Mouse (Mus musculus) testis, adult 2 months (tissue): ENCODE data around the gene Edem1. TPM values are rescaled to one million over a fixed set of nuclear protein-coding genes. Genes with fewer than 3 reads are reported as not detected.

Experiments used
- H3K27ac ChIP-seq: fragments of 200-500 bp; 2 replicates; pipeline ENCODE4 v1.5.1; 2012; ENCODE audit warnings: low read depth, low read length; ENCODE audit not compliant: control insufficient read depth, insufficient read depth
- H3K27me3 ChIP-seq: fragments of 200-500 bp; 2 replicates; pipeline ENCODE4 v1.6.1; 2012; ENCODE audit warnings: mild to moderate bottlenecking, low read length, moderate library complexity; ENCODE audit not compliant: control insufficient read depth, insufficient read depth
- H3K36me3 ChIP-seq: fragments of 200-500 bp; 2 replicates; pipeline ENCODE4 v1.6.1; 2012; ENCODE audit warnings: mild to moderate bottlenecking, low read length; ENCODE audit not compliant: control insufficient read depth, insufficient read depth
- H3K4me1 ChIP-seq: fragments of 200-500 bp; 2 replicates; pipeline ENCODE4 v1.6.1; 2012; ENCODE audit warnings: low read length; ENCODE audit not compliant: control insufficient read depth, insufficient read depth
- H3K4me3 ChIP-seq: fragments of 200-500 bp; 2 replicates; pipeline ENCODE4 v1.5.1; 2012; ENCODE audit warnings: low read depth, mild to moderate bottlenecking, low read length, moderate library complexity, mixed read lengths; ENCODE audit not compliant: control insufficient read depth
- CTCF ChIP-seq: fragments of 200-500 bp; IDR thresholded peaks from 2 replicates; pipeline ENCODE4 v1.5.1; 2012; ENCODE audit warnings: low read depth, mild to moderate bottlenecking, inconsistent platforms, low read length, moderate library complexity; ENCODE audit not compliant: control insufficient read depth, insufficient read depth, insufficient replicate concordance
- POLR2A ChIP-seq: fragments of 200-500 bp; IDR thresholded peaks from 2 replicates; pipeline ENCODE4 v1.6.1; 2012; ENCODE audit warnings: low read depth, mild to moderate bottlenecking, inconsistent platforms, low read length, moderate library complexity; ENCODE audit not compliant: control insufficient read depth
- polyA plus RNA-seq: library from polyadenylated mRNA; depleted of rRNA; stranded (reverse); fragments of >200 nt; gene quantifications from 2 replicates; pipeline ENCODE4 v1.2.3, GENCODE M21; 2012

Edem1 gene
- polyA plus RNA-seq, 1 experiment = 7.4 TPM

DNA sequence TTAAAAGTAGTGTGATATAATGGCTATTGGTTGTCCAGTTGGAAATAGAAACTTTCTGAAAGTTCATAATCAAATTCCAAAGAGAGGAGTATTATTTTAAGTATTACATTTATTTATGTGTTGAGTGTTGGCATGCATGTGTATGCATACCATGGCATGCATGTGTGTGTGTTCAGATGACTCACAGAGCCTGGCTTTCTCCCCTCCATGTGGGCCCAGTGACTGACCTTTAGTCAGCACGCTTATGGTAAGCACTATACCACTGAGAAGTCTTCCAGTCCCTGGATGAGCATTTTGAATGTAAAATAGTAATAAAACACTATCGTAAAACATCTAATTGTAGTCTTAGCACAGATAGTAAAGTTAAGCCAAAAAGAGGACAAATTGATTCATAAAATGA is 16.3 kb upstream of the Edem1 start:
- Histone ChIP-seq H3K4me3 (no peak overlapping the region), H3K4me1 (no peaks in the 10 kb centered on the region), H3K36me3 (no peaks in the 10 kb centered on the region), H3K27me3 (no peaks in the 10 kb centered on the region), H3K27ac (no peak overlapping the region)
- no peak for TF ChIP-seq CTCF
- no peak for TF ChIP-seq POLR2A

DNA sequence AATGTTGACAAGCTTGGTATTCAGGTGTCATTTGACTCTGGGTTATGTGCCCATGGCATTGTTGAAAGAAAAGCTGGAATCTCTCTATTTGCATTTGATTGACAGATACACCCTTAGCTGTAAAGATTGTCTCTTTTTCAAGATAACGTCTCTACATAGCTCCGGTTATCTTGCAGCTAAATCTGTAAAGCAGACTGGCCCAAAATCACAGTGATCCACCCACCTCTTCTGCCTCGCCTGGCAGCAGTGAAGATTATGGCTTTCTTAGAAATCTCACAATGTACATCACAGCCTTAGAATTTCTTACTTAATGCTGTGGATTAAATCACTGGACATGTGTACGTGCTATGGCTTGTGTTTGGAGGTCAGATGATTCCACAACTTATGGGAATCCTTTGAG is 10.9 kb upstream of the Edem1 start:
- H3K4me1 ChIP-seq = no peaks in the 10 kb centered on the region
- no peaks in the 10 kb centered on the region for H3K27me3 ChIP-seq
- no peaks in the 10 kb centered on the region for H3K36me3 ChIP-seq

GRCm38 (mm10) chr6:108824816-108825545 is 3.5 kb upstream of the Edem1 start:
- no peak for TF ChIP-seq POLR2A
- Histone ChIP-seq H3K36me3 (no peaks in the 10 kb centered on the region), H3K4me3 (no peak overlapping the region), H3K27ac (no peak overlapping the region), H3K27me3 (no peaks in the 10 kb centered on the region), H3K4me1 (peaks cover 8% of the 10 kb centered on the region)

More for the DNA sequence above, 10.9 kb upstream of the Edem1 start:
- Histone ChIP-seq H3K27ac (no peak overlapping the region), H3K4me3 (no peak overlapping the region)
- TF ChIP-seq CTCF (no peak), POLR2A (no peak)

DNA sequence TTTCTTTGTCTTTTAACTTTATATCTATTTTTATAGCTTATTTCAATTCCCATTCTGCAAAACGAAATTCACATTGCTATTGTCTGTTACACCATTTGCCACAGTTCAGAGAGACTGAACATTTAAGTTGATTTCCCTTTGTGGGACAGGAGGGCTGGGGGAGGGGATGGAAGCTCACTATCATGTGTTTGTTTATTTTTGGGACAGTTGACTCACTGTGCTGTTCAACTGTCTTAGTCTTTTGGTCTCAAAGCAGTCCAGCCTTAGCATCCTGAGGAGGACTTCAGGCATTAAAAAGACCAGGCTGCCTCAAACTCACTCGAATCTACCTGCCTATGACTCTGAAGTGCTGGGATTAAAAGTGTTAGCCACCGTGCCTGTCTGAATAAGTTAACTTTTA is 2.4 kb upstream of the Edem1 start:
- Histone ChIP-seq H3K4me1 (peaks cover 8% of the 10 kb centered on the region), H3K27ac (no peak overlapping the region), H3K4me3 (no peak overlapping the region; the same call in 1 of the 2 replicates), H3K36me3 (no peaks in the 10 kb centered on the region), H3K27me3 (no peaks in the 10 kb centered on the region)
- TF ChIP-seq POLR2A (no peak), CTCF (no peak)

- Histone ChIP-seq H3K27me3 (no peaks in the 10 kb centered on the region), H3K4me1 (peaks cover 8% of the 10 kb centered on the region), H3K27ac (no peak overlapping the region), H3K36me3 (no peaks in the 10 kb centered on the region), H3K4me3 (peak overlapping the region; percentile 99; the same call in 1 of the 2 replicates)
- TF ChIP-seq CTCF = no peak
- TF ChIP-seq POLR2A = no peak
These were observed 1.0 kb upstream of the Edem1 start for GRCm38 (mm10) chr6:108827336-108827920.

GRCm38 (mm10) chr6:108828872-108829271 is 431 bp downstream of the Edem1 start:
- Histone ChIP-seq H3K27me3 (no peaks in the 10 kb centered on the region), H3K4me3 (peak overlapping the region; percentile 99), H3K27ac (peak overlapping the region; percentile 75), H3K36me3 (no peaks in the 10 kb centered on the region), H3K4me1 (peaks cover 8% of the 10 kb centered on the region)
- TF ChIP-seq CTCF = no peak
- TF ChIP-seq POLR2A = no peak

DNA sequence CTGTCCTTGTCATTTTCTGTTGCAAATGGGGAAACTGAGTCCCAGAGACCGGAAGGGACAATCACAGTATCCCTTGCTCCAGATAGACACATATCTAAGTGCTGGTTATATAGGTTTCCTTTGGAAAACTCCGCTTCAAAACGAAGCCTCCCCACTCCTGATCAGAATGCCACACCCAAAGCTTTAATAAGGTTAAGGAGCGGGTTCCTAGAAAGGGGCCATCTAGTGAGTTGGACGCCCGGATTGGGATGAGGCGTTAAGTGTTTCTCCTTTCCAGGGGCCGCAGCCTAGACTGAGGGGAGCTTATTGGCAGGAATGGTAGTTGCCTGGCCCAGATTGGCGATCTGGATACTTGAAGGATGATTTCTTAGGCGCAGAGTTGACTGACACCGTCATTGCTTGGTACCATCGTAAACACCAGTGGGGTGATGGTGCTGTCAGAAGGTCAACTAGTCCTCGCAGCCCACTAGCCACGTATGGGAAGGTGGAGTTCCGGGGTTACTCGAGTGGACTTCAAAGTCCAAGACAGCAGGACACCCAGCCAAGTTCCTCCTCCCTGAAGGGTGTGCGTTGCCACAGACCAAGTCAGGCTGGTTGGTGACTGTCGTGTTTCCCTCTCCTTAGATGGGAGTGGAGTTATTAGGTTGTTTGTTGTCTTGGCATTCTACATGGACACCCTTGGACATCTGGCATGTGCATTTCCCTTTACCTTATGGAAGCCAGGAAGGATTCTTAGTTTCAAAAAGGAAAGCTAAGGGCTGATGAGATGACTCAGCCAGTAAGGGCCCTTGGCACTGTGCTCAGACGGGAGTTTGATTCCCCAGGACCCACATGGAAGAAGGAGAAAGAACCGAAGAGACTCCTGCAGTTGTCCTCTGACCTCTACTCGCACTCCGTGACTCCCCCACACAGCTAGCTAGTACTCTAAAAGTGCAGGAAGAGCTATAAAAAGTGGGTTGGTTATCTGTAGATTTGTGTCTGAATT is 1.2 kb downstream of the Edem1 start:
- Histone ChIP-seq H3K36me3 (no peaks in the 10 kb centered on the region), H3K27ac (peak overlapping the region; percentile 75), H3K27me3 (no peaks in the 10 kb centered on the region), H3K4me3 (peak overlapping the region; percentile 99), H3K4me1 (peaks cover 8% of the 10 kb centered on the region)
- TF ChIP-seq POLR2A (no peak), CTCF (no peak)
